Mouse (Mus musculus): ENCODE data around the gene Ccpg1. TPM values are rescaled to one million over a fixed set of nuclear protein-coding genes. Genes with fewer than 3 reads are reported as not detected.

The Ccpg1 gene
- polyA plus RNA-seq, 1 experiment from 2014 or later, result 9.8 TPM

DNA sequence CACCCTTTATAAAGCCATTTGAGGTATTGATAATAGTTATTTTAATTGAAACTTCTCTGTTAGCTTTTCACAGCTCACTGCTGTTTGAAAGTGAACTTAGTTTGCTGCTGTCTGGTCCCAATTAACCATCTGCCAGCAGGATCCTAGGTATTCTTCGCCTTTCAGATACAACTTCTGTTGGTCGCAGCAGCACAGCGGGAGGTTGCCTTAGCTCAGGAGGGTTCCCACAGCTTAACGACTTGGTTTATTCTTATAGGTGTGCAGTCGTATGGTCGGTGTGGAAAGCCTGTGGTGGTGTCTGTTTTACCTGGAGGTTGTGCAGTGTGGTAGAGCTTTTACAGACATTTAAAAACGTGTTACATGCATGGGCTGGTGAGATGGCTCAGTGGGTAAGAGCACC lies 11.6 kb downstream of the Ccpg1 start:
- Histone ChIP-seq H3K4me2 (no peak overlapping the region), H3K4me1 (replicated peaks) (no peaks in the 10 kb centered on the region), H3K9ac (no peak overlapping the region), H3K9me3 (replicated peaks) (no peaks in the 10 kb centered on the region), H3K27me3 (no peaks in the 10 kb centered on the region), H3K36me3 (no peaks in the 10 kb centered on the region), H3K27ac (no peak overlapping the region), H3K4me3 (replicated peaks) (no peak overlapping the region)
- 71% methylated on average over 7 of the region's 7 CpGs for WGBS (ENCODE audit: insufficient replicate concordance)
- no peak for DNase-seq
- ATAC-seq (ENCODE audit: low read depth), result no peak

- no peaks in the 10 kb centered on the region for H3K36me3 ChIP-seq
- 0 out of 2 replicates have a peak, but pooled peaks cover 2% of the 10 kb centered on the region for H3K4me1 ChIP-seq (replicated peaks)
- no peak overlapping the region for H3K4me3 ChIP-seq (replicated peaks)
- no peaks in the 10 kb centered on the region for H3K9me3 ChIP-seq (replicated peaks)
- no peak overlapping the region for H3K27ac ChIP-seq
- H3K27me3 ChIP-seq, result no peaks in the 10 kb centered on the region
- ATAC-seq (ENCODE audit: low read depth) (no peak), DNase-seq (no peak)
- 47% methylated on average over 2 of the region's 2 CpGs for WGBS (ENCODE audit: insufficient replicate concordance)
- no peak overlapping the region for H3K9ac ChIP-seq
- H3K4me2 ChIP-seq, result no peak overlapping the region
These were observed 15.3 kb downstream of the Ccpg1 start for GRCm38 (mm10) chr9:73000487-73000886.

DNA sequence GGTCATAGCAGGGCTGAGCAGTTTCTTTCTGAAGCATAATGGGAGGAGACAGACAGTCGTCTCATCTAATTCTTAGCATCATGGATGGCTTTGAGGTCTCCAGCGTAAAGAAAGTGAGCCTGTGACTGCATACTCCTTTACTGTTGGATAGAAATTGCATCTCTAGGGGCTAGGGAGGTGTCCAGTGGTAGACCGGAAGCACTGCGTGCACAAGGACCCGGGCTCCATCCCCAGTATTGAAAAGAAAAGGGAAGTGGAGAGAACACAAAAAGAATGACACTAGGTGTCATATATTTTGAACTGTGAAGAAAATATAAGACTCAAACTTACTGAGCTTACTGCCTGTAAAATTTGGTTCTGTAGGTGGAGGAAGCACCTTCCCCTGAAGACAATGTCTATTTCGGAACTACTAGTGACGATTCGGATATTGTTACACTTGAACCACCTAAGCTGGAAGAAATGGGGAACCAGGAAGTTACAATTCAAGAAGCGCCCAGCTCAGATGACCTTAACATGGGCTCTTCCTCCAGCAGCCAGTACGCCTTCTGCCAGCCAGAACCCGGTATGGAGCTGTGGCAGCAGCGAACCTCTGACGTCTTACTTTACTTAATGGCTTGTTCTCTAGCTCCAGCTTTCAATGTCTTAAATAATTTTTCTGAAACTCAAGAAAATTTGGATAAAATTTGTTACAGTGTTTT lies 16.2 kb downstream of the Ccpg1 start:
- DNase-seq (no peak), ATAC-seq (ENCODE audit: low read depth) (no peak)
- no peaks in the 10 kb centered on the region for H3K27me3 ChIP-seq
- no peak overlapping the region for H3K4me3 ChIP-seq (replicated peaks)
- no peak overlapping the region for H3K27ac ChIP-seq
- no peaks in the 10 kb centered on the region for H3K9me3 ChIP-seq (replicated peaks)
- H3K36me3 ChIP-seq, result peaks cover 3% of the 10 kb centered on the region; the same call in 1 of the 2 replicates
- WGBS (ENCODE audit: insufficient replicate concordance), result 64% methylated on average over 13 of the region's 13 CpGs
- H3K9ac ChIP-seq, result no peak overlapping the region
- no peak overlapping the region for H3K4me2 ChIP-seq
- H3K4me1 ChIP-seq (replicated peaks), result 0 out of 2 replicates have a peak, but pooled peaks cover 2% of the 10 kb centered on the region

GRCm38 (mm10) chr9:73002177-73002576 lies 16.9 kb downstream of the Ccpg1 start:
- ATAC-seq (ENCODE audit: low read depth) (no peak), DNase-seq (no peak)
- Histone ChIP-seq H3K36me3 (peaks cover 3% of the 10 kb centered on the region; the same call in 1 of the 2 replicates), H3K4me3 (replicated peaks) (no peak overlapping the region), H3K27ac (no peak overlapping the region), H3K9me3 (replicated peaks) (no peaks in the 10 kb centered on the region), H3K4me2 (no peak overlapping the region), H3K4me1 (replicated peaks) (0 out of 2 replicates have a peak, but pooled peaks cover 2% of the 10 kb centered on the region), H3K27me3 (no peaks in the 10 kb centered on the region), H3K9ac (no peak overlapping the region)
- WGBS (ENCODE audit: insufficient replicate concordance), result 63% methylated on average over 3 of the region's 3 CpGs

DNA sequence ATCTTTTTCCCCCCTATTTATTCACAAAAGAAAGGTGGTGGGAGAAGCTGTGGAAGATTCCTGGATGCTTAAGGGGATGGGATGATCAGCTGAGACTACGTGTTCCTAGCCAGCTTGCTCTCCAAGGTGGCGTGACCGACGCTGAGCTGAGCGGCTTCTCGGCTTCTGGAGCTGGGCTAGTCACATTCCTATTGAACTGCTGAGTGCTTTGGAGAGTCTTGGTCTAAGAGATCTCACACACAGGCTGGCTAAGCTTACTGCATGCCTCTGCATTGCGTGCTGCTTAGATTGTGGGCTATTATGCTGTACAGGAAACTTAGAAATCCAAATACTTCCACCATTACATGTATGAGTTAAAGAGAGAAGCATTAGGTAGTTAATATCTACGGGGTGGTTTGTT lies 18.8 kb downstream of the Ccpg1 start:
- DNase-seq (no peak), ATAC-seq (ENCODE audit: low read depth) (no peak)
- WGBS (ENCODE audit: insufficient replicate concordance), result 85% methylated on average over 8 of the region's 8 CpGs

GRCm38 (mm10) chr9:73005106-73005505 lies 19.9 kb downstream of the Ccpg1 start:
- Histone ChIP-seq H3K36me3 (peaks cover 3% of the 10 kb centered on the region; the same call in 1 of the 2 replicates), H3K27ac (no peak overlapping the region), H3K9ac (no peak overlapping the region), H3K27me3 (no peaks in the 10 kb centered on the region), H3K9me3 (replicated peaks) (no peaks in the 10 kb centered on the region), H3K4me2 (no peak overlapping the region), H3K4me3 (replicated peaks) (no peak overlapping the region), H3K4me1 (replicated peaks) (0 out of 2 replicates have a peak, but pooled peaks cover 2% of the 10 kb centered on the region)
- no peak for ATAC-seq (ENCODE audit: low read depth)
- WGBS (ENCODE audit: insufficient replicate concordance), result 73% methylated on average over 6 of the region's 6 CpGs
- no peak for DNase-seq

More for the DNA sequence above, 18.8 kb downstream of the Ccpg1 start:
- Histone ChIP-seq H3K4me3 (replicated peaks) (no peak overlapping the region), H3K4me1 (replicated peaks) (0 out of 2 replicates have a peak, but pooled peaks cover 2% of the 10 kb centered on the region), H3K9me3 (replicated peaks) (no peaks in the 10 kb centered on the region), H3K27ac (no peak overlapping the region), H3K36me3 (peaks cover 3% of the 10 kb centered on the region; the same call in 1 of the 2 replicates), H3K4me2 (no peak overlapping the region), H3K9ac (no peak overlapping the region), H3K27me3 (no peaks in the 10 kb centered on the region)

DNA sequence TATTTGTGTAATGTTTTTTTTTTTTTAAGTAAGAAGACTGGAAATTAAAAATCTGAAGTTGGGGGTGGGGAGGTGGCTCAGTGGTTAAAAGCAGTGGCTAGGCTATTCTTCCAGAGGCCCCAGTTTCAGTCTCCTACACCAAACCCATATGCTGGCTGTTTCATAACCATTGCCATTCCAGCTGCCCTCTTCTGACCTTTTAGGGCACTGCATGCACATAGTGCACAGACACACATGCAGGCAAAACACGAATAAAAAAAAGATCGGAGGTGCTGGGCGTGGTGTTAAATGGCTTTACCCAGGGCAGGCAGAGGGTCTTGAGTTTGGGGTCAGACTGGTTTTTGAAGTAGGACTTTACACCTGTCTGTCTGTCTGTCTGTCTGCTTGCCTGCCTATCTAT lies 20.9 kb downstream of the Ccpg1 start:
- WGBS (ENCODE audit: insufficient replicate concordance), result 87% methylated on average over 3 of the region's 3 CpGs
- no peaks in the 10 kb centered on the region for H3K9me3 ChIP-seq (replicated peaks)
- no peak overlapping the region for H3K4me2 ChIP-seq
- H3K9ac ChIP-seq, result no peak overlapping the region
- peaks cover 3% of the 10 kb centered on the region; the same call in 1 of the 2 replicates for H3K36me3 ChIP-seq
- H3K4me3 ChIP-seq (replicated peaks), result no peak overlapping the region
- no peak overlapping the region for H3K27ac ChIP-seq
- DNase-seq (no peak), ATAC-seq (ENCODE audit: low read depth) (no peak)
- no peaks in the 10 kb centered on the region for H3K27me3 ChIP-seq
- 0 out of 2 replicates have a peak, but pooled peaks cover 2% of the 10 kb centered on the region for H3K4me1 ChIP-seq (replicated peaks)

DNA sequence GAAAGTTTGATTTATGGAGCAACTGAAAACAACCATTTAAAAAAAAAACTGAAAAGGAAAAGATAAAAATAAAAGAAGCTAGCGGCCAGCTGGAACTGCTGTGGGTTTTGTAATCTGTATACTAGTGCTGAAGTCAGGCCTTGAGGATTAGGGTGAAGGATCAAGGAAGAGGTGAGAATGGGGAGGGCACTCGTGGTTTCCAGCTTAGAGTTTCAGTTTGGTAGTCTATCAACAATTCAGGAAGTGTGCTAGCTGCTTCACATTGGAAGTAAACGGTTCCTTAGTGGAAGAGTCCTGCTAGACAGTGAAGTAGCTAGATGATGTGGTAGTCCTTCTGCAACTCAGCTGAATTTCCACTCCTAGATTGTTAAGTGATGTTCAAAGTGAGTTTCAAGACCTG lies 23.2 kb downstream of the Ccpg1 start:
- no peak for ATAC-seq (ENCODE audit: low read depth)
- DNase-seq, result no peak
- H3K9me3 ChIP-seq (replicated peaks), result no peaks in the 10 kb centered on the region
- no peaks in the 10 kb centered on the region for H3K4me1 ChIP-seq (replicated peaks)
- no peak overlapping the region for H3K4me3 ChIP-seq (replicated peaks)
- H3K27ac ChIP-seq, result no peak overlapping the region
- H3K4me2 ChIP-seq, result no peak overlapping the region
- H3K36me3 ChIP-seq, result peaks cover 9% of the 10 kb centered on the region; the same call in 1 of the 2 replicates
- WGBS (ENCODE audit: insufficient replicate concordance), result 34% methylated on average over 3 of the region's 3 CpGs
- H3K9ac ChIP-seq, result no peak overlapping the region
- no peaks in the 10 kb centered on the region for H3K27me3 ChIP-seq

GRCm38 (mm10) chr9:73012629-73013028 lies 27.4 kb downstream of the Ccpg1 start:
- Histone ChIP-seq H3K4me3 (replicated peaks) (no peak overlapping the region), H3K27me3 (no peaks in the 10 kb centered on the region), H3K9me3 (replicated peaks) (no peaks in the 10 kb centered on the region), H3K9ac (no peak overlapping the region), H3K4me2 (no peak overlapping the region), H3K27ac (no peak overlapping the region), H3K4me1 (replicated peaks) (no peaks in the 10 kb centered on the region), H3K36me3 (peaks cover 38% of the 10 kb centered on the region)
- ATAC-seq (ENCODE audit: low read depth), result no peak
- DNase-seq, result no peak
- WGBS (ENCODE audit: insufficient replicate concordance), result 84% methylated on average over 4 of the region's 4 CpGs

DNA sequence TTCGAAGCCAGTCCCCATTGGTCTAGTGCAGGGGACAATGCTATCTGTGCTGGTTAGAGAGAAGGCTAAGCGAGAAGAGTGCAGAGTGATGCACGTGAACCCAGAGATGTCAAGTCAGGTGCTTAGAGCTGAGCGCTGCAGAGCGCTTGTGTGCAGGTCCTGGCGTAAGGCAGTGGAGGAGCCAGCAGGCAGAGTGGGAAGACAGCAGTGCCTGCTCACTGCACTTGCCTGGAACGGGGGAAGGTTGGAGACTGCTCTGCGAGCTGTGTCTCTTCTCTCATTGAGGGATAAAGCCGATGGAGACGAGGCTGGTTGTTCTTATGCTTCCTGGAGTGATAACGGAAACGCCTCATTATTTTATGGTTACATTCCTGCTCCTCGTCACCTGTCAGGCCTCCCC lies 29.5 kb downstream of the Ccpg1 start:
- 79% methylated on average over 13 of the region's 13 CpGs for WGBS (ENCODE audit: insufficient replicate concordance)
- Histone ChIP-seq H3K9ac (no peak overlapping the region), H3K4me3 (replicated peaks) (no peak overlapping the region), H3K27ac (no peak overlapping the region), H3K36me3 (peaks cover 45% of the 10 kb centered on the region), H3K4me2 (no peak overlapping the region), H3K4me1 (replicated peaks) (no peaks in the 10 kb centered on the region), H3K27me3 (no peaks in the 10 kb centered on the region), H3K9me3 (replicated peaks) (no peaks in the 10 kb centered on the region)
- ATAC-seq (ENCODE audit: low read depth) (no peak), DNase-seq (no peak)

DNA sequence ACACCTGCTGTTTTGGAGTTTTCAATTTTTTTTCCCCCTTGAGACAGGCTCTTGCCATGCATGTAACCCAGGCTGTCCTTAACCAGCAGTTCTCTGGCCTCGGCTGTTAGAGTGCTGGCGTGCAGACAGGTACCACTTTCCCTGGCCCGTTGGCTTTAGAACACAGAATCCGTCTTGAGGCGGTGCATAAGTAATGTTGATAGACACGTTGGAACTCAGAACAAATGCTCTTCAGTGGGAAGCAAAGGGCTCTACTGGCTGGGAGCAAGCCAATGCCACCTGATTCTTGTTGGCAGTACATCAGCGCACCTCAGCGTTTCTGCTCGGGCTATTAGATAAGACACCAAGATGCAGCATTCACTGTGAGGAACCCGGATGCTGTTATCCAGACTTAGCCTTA lies 34.6 kb downstream of the Ccpg1 start:
- DNase-seq (no peak), ATAC-seq (ENCODE audit: low read depth) (no peak)
- no peak overlapping the region for H3K27ac ChIP-seq
- peaks cover 44% of the 10 kb centered on the region for H3K36me3 ChIP-seq
- no peaks in the 10 kb centered on the region for H3K27me3 ChIP-seq
- H3K4me1 ChIP-seq (replicated peaks), result no peaks in the 10 kb centered on the region
- WGBS (ENCODE audit: insufficient replicate concordance), result 79% methylated on average over 10 of the region's 10 CpGs
- H3K9me3 ChIP-seq (replicated peaks), result no peaks in the 10 kb centered on the region
- no peak overlapping the region for H3K9ac ChIP-seq
- H3K4me3 ChIP-seq (replicated peaks), result no peak overlapping the region
- no peak overlapping the region for H3K4me2 ChIP-seq

GRCm38 (mm10) chr9:73020566-73021097 lies 35.4 kb downstream of the Ccpg1 start:
- no peak for ATAC-seq (ENCODE audit: low read depth)
- no peak for DNase-seq

More at GRCm38 (mm10) chr9:73020566-73021097, 35.4 kb downstream of the Ccpg1 start:
- WGBS (ENCODE audit: insufficient replicate concordance), result 81% methylated on average over 5 of the region's 5 CpGs
- peaks cover 41% of the 10 kb centered on the region for H3K36me3 ChIP-seq
- H3K27ac ChIP-seq, result no peak overlapping the region
- H3K9me3 ChIP-seq (replicated peaks), result no peaks in the 10 kb centered on the region
- H3K27me3 ChIP-seq, result no peaks in the 10 kb centered on the region
- H3K4me1 ChIP-seq (replicated peaks), result no peaks in the 10 kb centered on the region
- no peak overlapping the region for H3K4me2 ChIP-seq
- no peak overlapping the region for H3K9ac ChIP-seq
- no peak overlapping the region for H3K4me3 ChIP-seq (replicated peaks)
